Mouse (Mus musculus) inflammation-experienced regulatory T-cells, adult 16 weeks (primary cell): ENCODE measurements around the gene Dydc2. TPM values are rescaled to one million over a fixed set of nuclear protein-coding genes. Genes with fewer than 3 reads are reported as not detected.

Experiments used
- polyA plus RNA-seq: library from polyadenylated mRNA; unstranded; fragments of 100-300 nt; shearing (Covaris generic); gene quantifications from one replicate; pipeline ENCODE4 v1.2.1, GENCODE M21; 2017

The Dydc2 gene
- polyA plus RNA-seq, result not detected

GRCm38 (mm10) chr14:41069108-41069507, at the start of gene Dydc2:
TSS of gene Dydc2 (minus strand) at chr14:41069208.

GRCm38 (mm10) chr14:41104853-41105444, 35.9 kb upstream of the Dydc2 start, which contains the start of gene Mat1a:
TSS of gene Mat1a (plus strand) at chr14:41105035.

GRCm38 (mm10) chr14:41072229-41072943, 3.4 kb upstream of the Dydc2 start, which contains the start of gene Dydc1:
TSS of gene Dydc1 (plus strand) at chr14:41072911.

GRCm38 (mm10) chr14:41013630-41014613, 55.1 kb downstream of the Dydc2 start, which contains the start of gene Fam213a:
TSS of gene Fam213a (minus strand) at chr14:41013788.

Other genes starting within 250 kb of the Dydc2 start
- gene Sh2d4b, start 175.9 kb downstream of the Dydc2 start, polyA plus RNA-seq, result 0.67 TPM
- 128 TPM for gene Tspan14, start 102.4 kb downstream of the Dydc2 start, polyA plus RNA-seq
- gene Fam213a, start 55.4 kb downstream of the Dydc2 start, polyA plus RNA-seq, result 15.9 TPM
- not detected for gene Dydc1, start 3.7 kb upstream of the Dydc2 start, polyA plus RNA-seq
- not detected for gene Mat1a, start 35.8 kb upstream of the Dydc2 start, polyA plus RNA-seq
- gene Sftpa1, start 62.6 kb upstream of the Dydc2 start, polyA plus RNA-seq, result not detected
- gene Mbl1, start 82.2 kb upstream of the Dydc2 start, polyA plus RNA-seq, result not detected
- not detected for gene Sftpd, start 115.9 kb upstream of the Dydc2 start, polyA plus RNA-seq
- gene Gm2832, start 209.6 kb upstream of the Dydc2 start, polyA plus RNA-seq, result not detected